Mouse (Mus musculus): ENCODE measurements around the gene Tomm20. TPM values are rescaled to one million over a fixed set of nuclear protein-coding genes. Genes with fewer than 3 reads are reported as not detected.

The Tomm20 gene
- polyA plus RNA-seq, 1 experiment, result 327 TPM

- no peak overlapping the region for H3ac ChIP-seq (ENCODE audit: control insufficient read depth, insufficient read length)
- H3K4me3 ChIP-seq, result no peak overlapping the region
- no peaks in the 10 kb centered on the region for H3K36me3 ChIP-seq (ENCODE audit: control insufficient read depth, insufficient read depth)
- H3K27me3 ChIP-seq (ENCODE audit: control insufficient read depth, insufficient read depth, insufficient read length), result no peaks in the 10 kb centered on the region
- no peak overlapping the region for H3K4me2 ChIP-seq (ENCODE audit: low read depth)
- TF ChIP-seq POLR2A (IDR thresholded peaks at IDR 0.05; ENCODE audit: insufficient read length, low read depth) (no peak), POLR2AphosphoS2 (IDR thresholded peaks at IDR 0.05; ENCODE audit: insufficient read length, low read depth) (no peak), E2F4 (IDR thresholded peaks at IDR 0.05; ENCODE audit: insufficient read depth) (no peak), USF1 (IDR thresholded peaks at IDR 0.05; ENCODE audit: low read depth) (no peak), MAX (IDR thresholded peaks at IDR 0.05; ENCODE audit: low read depth) (no peak), REST (IDR thresholded peaks at IDR 0.05; ENCODE audit: insufficient read depth, insufficient read length) (no peak), MYOD1 (IDR thresholded peaks at IDR 0.05; ENCODE audit: control insufficient read depth in 1 of 3, insufficient read length in 2 of 3, low read depth in 2 of 3) (no peak)
- H3K79me2 ChIP-seq (ENCODE audit: control insufficient read depth, insufficient read depth), result no peaks in the 10 kb centered on the region
These were observed 58.0 kb downstream of the Tomm20 start for GRCm38 (mm10) chr8:126887639-126888006.

GRCm38 (mm10) chr8:126886741-126887638 lies 58.7 kb downstream of the Tomm20 start:
- no peak overlapping the region for H3ac ChIP-seq (ENCODE audit: control insufficient read depth, insufficient read length)
- H3K4me2 ChIP-seq (ENCODE audit: low read depth), result peak overlapping the region; percentile 1
- TF ChIP-seq TCF12 (IDR thresholded peaks at IDR 0.05; ENCODE audit: insufficient read depth, poor library complexity, severe bottlenecking), result no peak
- peak; percentile 27 to 86 (median 46) for TF ChIP-seq MYOG (IDR thresholded peaks at IDR 0.05; ENCODE audit: control insufficient read depth in 1 of 3, insufficient read depth in 1 of 3, insufficient read length in 2 of 3, low read depth in 2 of 3)
- no peak for TF ChIP-seq MAX (IDR thresholded peaks at IDR 0.05; ENCODE audit: low read depth)
- TF ChIP-seq SRF (IDR thresholded peaks at IDR 0.05; ENCODE audit: control insufficient read depth, insufficient read length, low read depth), result no peak
- no peak for TF ChIP-seq POLR2A (IDR thresholded peaks at IDR 0.05; ENCODE audit: insufficient read length, low read depth)
- TF ChIP-seq CEBPB (IDR thresholded peaks at IDR 0.05; ENCODE audit: insufficient read depth, poor library complexity, severe bottlenecking), result no peak
- TF ChIP-seq USF1 (IDR thresholded peaks at IDR 0.05; ENCODE audit: low read depth), result no peak
- no peak for TF ChIP-seq E2F4 (IDR thresholded peaks at IDR 0.05; ENCODE audit: insufficient read depth)
- TF ChIP-seq REST (IDR thresholded peaks at IDR 0.05; ENCODE audit: insufficient read depth, insufficient read length), result no peak
- TF ChIP-seq TCF3 (IDR thresholded peaks at IDR 0.05; ENCODE audit: insufficient read length, low read depth), result peak; percentile 46
- TF ChIP-seq POLR2AphosphoS2 (IDR thresholded peaks at IDR 0.05; ENCODE audit: insufficient read length, low read depth), result no peak
- peak in 2 of 3 experiments; percentile 54 to 72 for TF ChIP-seq MYOD1 (IDR thresholded peaks at IDR 0.05; ENCODE audit: control insufficient read depth in 1 of 3, insufficient read length in 2 of 3, low read depth in 2 of 3)
- H3K79me2 ChIP-seq (ENCODE audit: control insufficient read depth, insufficient read depth), result no peaks in the 10 kb centered on the region
- no peaks in the 10 kb centered on the region for H3K36me3 ChIP-seq (ENCODE audit: control insufficient read depth, insufficient read depth)
- H3K27me3 ChIP-seq (ENCODE audit: control insufficient read depth, insufficient read depth, insufficient read length), result no peaks in the 10 kb centered on the region
- no peak overlapping the region for H3K4me3 ChIP-seq

- Histone ChIP-seq H3K4me3 (no peak overlapping the region), H3K36me3 (ENCODE audit: control insufficient read depth, insufficient read depth) (no peaks in the 10 kb centered on the region), H3K27me3 (ENCODE audit: control insufficient read depth, insufficient read depth, insufficient read length) (no peaks in the 10 kb centered on the region), H3K79me2 (ENCODE audit: control insufficient read depth, insufficient read depth) (no peaks in the 10 kb centered on the region), H3ac (ENCODE audit: control insufficient read depth, insufficient read length) (no peak overlapping the region), H3K4me2 (ENCODE audit: low read depth) (no peak overlapping the region)
- TF ChIP-seq USF1 (IDR thresholded peaks at IDR 0.05; ENCODE audit: low read depth) (no peak), TCF3 (IDR thresholded peaks at IDR 0.05; ENCODE audit: insufficient read length, low read depth) (no peak), SRF (IDR thresholded peaks at IDR 0.05; ENCODE audit: control insufficient read depth, insufficient read length, low read depth) (no peak), MYOD1 (IDR thresholded peaks at IDR 0.05; ENCODE audit: control insufficient read depth in 1 of 3, insufficient read length in 2 of 3, low read depth in 2 of 3) (no peak), REST (IDR thresholded peaks at IDR 0.05; ENCODE audit: insufficient read depth, insufficient read length) (no peak), CEBPB (IDR thresholded peaks at IDR 0.05; ENCODE audit: insufficient read depth, poor library complexity, severe bottlenecking) (no peak)
These were observed 59.8 kb downstream of the Tomm20 start for GRCm38 (mm10) chr8:126885554-126886485.

- H3K27me3 ChIP-seq (ENCODE audit: control insufficient read depth, insufficient read depth, insufficient read length), result no peaks in the 10 kb centered on the region
- H3K4me2 ChIP-seq (ENCODE audit: low read depth), result peak overlapping the region; percentile 4
- TF ChIP-seq MYOG (IDR thresholded peaks at IDR 0.05; ENCODE audit: control insufficient read depth in 1 of 3, insufficient read depth in 1 of 3, insufficient read length in 2 of 3, low read depth in 2 of 3) (no peak), CEBPB (IDR thresholded peaks at IDR 0.05; ENCODE audit: insufficient read depth, poor library complexity, severe bottlenecking) (no peak), USF1 (IDR thresholded peaks at IDR 0.05; ENCODE audit: low read depth) (peak; percentile 93)
- no peaks in the 10 kb centered on the region for H3K79me2 ChIP-seq (ENCODE audit: control insufficient read depth, insufficient read depth)
- no peaks in the 10 kb centered on the region for H3K36me3 ChIP-seq (ENCODE audit: control insufficient read depth, insufficient read depth)
- H3ac ChIP-seq (ENCODE audit: control insufficient read depth, insufficient read length), result no peak overlapping the region
- H3K4me3 ChIP-seq, result no peak overlapping the region
These were observed 61.3 kb downstream of the Tomm20 start for GRCm38 (mm10) chr8:126884202-126884926.

Measured in myocyte (in vitro differentiated cells).